Mouse (Mus musculus) hindbrain, embryonic 15.5 days (tissue): ENCODE measurements around the gene Atp2b2. TPM values are rescaled to one million over a fixed set of nuclear protein-coding genes. Genes with fewer than 3 reads are reported as not detected.

Source experiments
- ATAC-seq: fragments of 200-750 bp; cut with Nextera tagmentation; 2 replicates; pipeline ENCODE4 v1.8.0; 2017; ENCODE audit warnings: low read depth, moderate number of reproducible peaks, moderate TSS enrichment; ENCODE audit not compliant: low FRiP score
- H3K27ac ChIP-seq: fragments of 300-500 bp; sonication (generic); replicated peaks from 2 replicates; pipeline ENCODE4 v1.5.1; 2015; ENCODE audit warnings: mild to moderate bottlenecking, inconsistent platforms
- H3K27me3 ChIP-seq: fragments of 300-500 bp; sonication (generic); 2 replicates; pipeline ENCODE4 v1.6.1; 2015; ENCODE audit warnings: control low read depth, inconsistent platforms
- H3K36me3 ChIP-seq: fragments of 300-500 bp; sonication (generic); 2 replicates; pipeline ENCODE4 v1.6.1; 2015; ENCODE audit warnings: control low read depth, inconsistent platforms
- H3K4me1 ChIP-seq: fragments of 300-500 bp; sonication (generic); replicated peaks from 2 replicates; pipeline ENCODE4 v1.6.1; 2015; ENCODE audit warnings: control low read depth, inconsistent platforms
- H3K4me2 ChIP-seq: fragments of 300-500 bp; sonication (generic); 2 replicates; pipeline ENCODE4 v1.6.1; 2015; ENCODE audit warnings: moderate library complexity, mild to moderate bottlenecking, inconsistent platforms
- H3K4me3 ChIP-seq: fragments of 300-500 bp; sonication (generic); 2 replicates; pipeline ENCODE4 v1.5.1; 2015; ENCODE audit warnings: mild to moderate bottlenecking, inconsistent platforms
- H3K9ac ChIP-seq: fragments of 300-500 bp; sonication (generic); 2 replicates; pipeline ENCODE4 v1.6.1; 2015; ENCODE audit warnings: inconsistent platforms
- H3K9me3 ChIP-seq: fragments of 300-500 bp; sonication (generic); 2 replicates; pipeline ENCODE4 v1.6.1; 2016; ENCODE audit warnings: control low read depth, inconsistent platforms
- WGBS: fragments of 180-500 bp; shearing (Covaris S2); methylation state at CpG from one replicate; pipeline ENCODE4 v1.1.7; 2015; 5-methylcytosine and 5-hydroxymethylcytosine counted together
- polyA plus RNA-seq: library from polyadenylated mRNA; unstranded; fragments of >200 nt; fragmentation: Nextera tagmentation; extraction: Ambion mirVana; gene quantifications from 2 replicates; pipeline ENCODE4 v1.2.1, GENCODE M21; 2015

Gene Atp2b2
- polyA plus RNA-seq, 1 experiment from 2014 or later, result 33.9 TPM

- Histone ChIP-seq H3K9me3 (no peaks in the 10 kb centered on the region), H3K4me2 (no peak overlapping the region), H3K9ac (no peak overlapping the region), H3K4me3 (no peak overlapping the region), H3K36me3 (no peaks in the 10 kb centered on the region), H3K4me1 (peaks cover 7% of the 10 kb centered on the region), H3K27me3 (no peaks in the 10 kb centered on the region), H3K27ac (no peak overlapping the region)
- no peak for ATAC-seq
- 63% methylated on average over 15 of the region's 15 CpGs for WGBS
Measured at GRCm38 (mm10) chr6:114058030-114058808, 15.8 kb upstream of the Atp2b2 start.

GRCm38 (mm10) chr6:114055311-114055710 lies 12.9 kb upstream of the Atp2b2 start:
- Histone ChIP-seq H3K36me3 (no peaks in the 10 kb centered on the region), H3K4me3 (no peak overlapping the region), H3K27me3 (no peaks in the 10 kb centered on the region), H3K4me2 (no peak overlapping the region), H3K27ac (no peak overlapping the region), H3K9me3 (no peaks in the 10 kb centered on the region), H3K4me1 (peaks cover 7% of the 10 kb centered on the region), H3K9ac (no peak overlapping the region)
- ATAC-seq, result no peak
- 85% methylated on average over 7 of the region's 7 CpGs for WGBS

- H3K9me3 ChIP-seq, result no peaks in the 10 kb centered on the region
- no peak overlapping the region for H3K27ac ChIP-seq
- no peak overlapping the region for H3K4me3 ChIP-seq
- no peak for ATAC-seq
- no peak overlapping the region for H3K9ac ChIP-seq
- no peaks in the 10 kb centered on the region for H3K36me3 ChIP-seq
- H3K4me1 ChIP-seq, result peaks cover 12% of the 10 kb centered on the region
- H3K27me3 ChIP-seq, result peaks cover 7% of the 10 kb centered on the region
- WGBS, result 82% methylated on average over 8 of the region's 8 CpGs
- H3K4me2 ChIP-seq, result no peak overlapping the region
Measured at GRCm38 (mm10) chr6:114044962-114045361, 2.5 kb upstream of the Atp2b2 start.

GRCm38 (mm10) chr6:114042836-114043235 lies 423 bp upstream of the Atp2b2 start:
- Histone ChIP-seq H3K4me1 (peaks cover 12% of the 10 kb centered on the region), H3K36me3 (no peaks in the 10 kb centered on the region), H3K9me3 (no peaks in the 10 kb centered on the region), H3K4me2 (no peak overlapping the region), H3K4me3 (no peak overlapping the region), H3K27ac (no peak overlapping the region), H3K9ac (no peak overlapping the region), H3K27me3 (peaks cover 7% of the 10 kb centered on the region)
- no peak for ATAC-seq
- WGBS, result 94% methylated on average over 7 of the region's 7 CpGs

GRCm38 (mm10) chr6:114041911-114042284 lies 515 bp downstream of the Atp2b2 start:
- Histone ChIP-seq H3K36me3 (no peaks in the 10 kb centered on the region), H3K27me3 (peaks cover 7% of the 10 kb centered on the region), H3K9me3 (no peaks in the 10 kb centered on the region), H3K4me3 (peak overlapping the region; percentile 62), H3K4me1 (peaks cover 12% of the 10 kb centered on the region), H3K9ac (peak overlapping the region; percentile 63), H3K27ac (peak overlapping the region; percentile 37; the same call in 1 of the 2 replicates), H3K4me2 (peak overlapping the region; percentile 89)
- 0% methylated on average over 24 of the region's 52 CpGs for WGBS
- peak; percentile 23; the same call in 1 of the 2 replicates for ATAC-seq

GRCm38 (mm10) chr6:114041097-114041910 lies 1.1 kb downstream of the Atp2b2 start:
- Histone ChIP-seq H3K9ac (peak overlapping the region; percentile 63), H3K4me2 (peak overlapping the region; percentile 89), H3K4me3 (peak overlapping the region; percentile 62), H3K9me3 (no peaks in the 10 kb centered on the region), H3K4me1 (peaks cover 12% of the 10 kb centered on the region), H3K27me3 (peaks cover 7% of the 10 kb centered on the region), H3K27ac (peak overlapping the region; percentile 37), H3K36me3 (no peaks in the 10 kb centered on the region)
- WGBS, result 3% methylated on average over 33 of the region's 39 CpGs
- ATAC-seq, result peak; percentile 49; the same call in 1 of the 2 replicates

- 57% methylated on average over 3 of the region's 3 CpGs for WGBS
- Histone ChIP-seq H3K27me3 (no peaks in the 10 kb centered on the region), H3K4me2 (no peak overlapping the region)
Measured at GRCm38 (mm10) chr6:114035704-114036103, 6.7 kb downstream of the Atp2b2 start.

GRCm38 (mm10) chr6:114032822-114033221 lies 9.6 kb downstream of the Atp2b2 start:
- Histone ChIP-seq H3K27me3 (no peaks in the 10 kb centered on the region), H3K4me2 (no peak overlapping the region), H3K36me3 (no peaks in the 10 kb centered on the region), H3K9me3 (no peaks in the 10 kb centered on the region), H3K4me3 (no peak overlapping the region), H3K4me1 (no peaks in the 10 kb centered on the region), H3K9ac (no peak overlapping the region), H3K27ac (no peak overlapping the region)
- no peak for ATAC-seq
- WGBS, result 80% methylated on average over 8 of the region's 8 CpGs

More at GRCm38 (mm10) chr6:114035704-114036103, 6.7 kb downstream of the Atp2b2 start:
- Histone ChIP-seq H3K9me3 (no peaks in the 10 kb centered on the region), H3K4me1 (no peaks in the 10 kb centered on the region; the same call in 1 of the 2 replicates), H3K36me3 (no peaks in the 10 kb centered on the region), H3K4me3 (no peak overlapping the region), H3K9ac (no peak overlapping the region), H3K27ac (no peak overlapping the region)
- ATAC-seq, result no peak

GRCm38 (mm10) chr6:114023794-114024193 lies 18.6 kb downstream of the Atp2b2 start:
- Histone ChIP-seq H3K36me3 (no peaks in the 10 kb centered on the region), H3K4me3 (no peak overlapping the region), H3K27ac (no peak overlapping the region), H3K9me3 (no peaks in the 10 kb centered on the region), H3K4me1 (no peaks in the 10 kb centered on the region), H3K9ac (no peak overlapping the region), H3K4me2 (no peak overlapping the region), H3K27me3 (no peaks in the 10 kb centered on the region)
- 77% methylated on average over 2 of the region's 2 CpGs for WGBS
- no peak for ATAC-seq

GRCm38 (mm10) chr6:114022104-114022503 lies 20.3 kb downstream of the Atp2b2 start:
- H3K9me3 ChIP-seq, result no peaks in the 10 kb centered on the region
- H3K36me3 ChIP-seq, result no peaks in the 10 kb centered on the region
- no peaks in the 10 kb centered on the region for H3K4me1 ChIP-seq
- ATAC-seq, result no peak
- H3K4me2 ChIP-seq, result no peak overlapping the region
- no peak overlapping the region for H3K4me3 ChIP-seq
- no peak overlapping the region for H3K9ac ChIP-seq
- 81% methylated on average over 9 of the region's 9 CpGs for WGBS
- no peaks in the 10 kb centered on the region for H3K27me3 ChIP-seq
- H3K27ac ChIP-seq, result no peak overlapping the region

- Histone ChIP-seq H3K4me1 (no peaks in the 10 kb centered on the region), H3K9ac (no peak overlapping the region), H3K36me3 (no peaks in the 10 kb centered on the region), H3K27me3 (no peaks in the 10 kb centered on the region), H3K4me3 (no peak overlapping the region), H3K27ac (no peak overlapping the region), H3K4me2 (no peak overlapping the region), H3K9me3 (no peaks in the 10 kb centered on the region)
- ATAC-seq, result no peak
- WGBS, result 71% methylated on average over 5 of the region's 5 CpGs
Measured at GRCm38 (mm10) chr6:114013801-114014200, 28.6 kb downstream of the Atp2b2 start.

GRCm38 (mm10) chr6:114012834-114013233 lies 29.6 kb downstream of the Atp2b2 start:
- H3K4me1 ChIP-seq, result no peaks in the 10 kb centered on the region
- no peak overlapping the region for H3K9ac ChIP-seq
- ATAC-seq, result no peak
- no peaks in the 10 kb centered on the region for H3K9me3 ChIP-seq
- no peak overlapping the region for H3K27ac ChIP-seq
- H3K4me2 ChIP-seq, result no peak overlapping the region
- H3K27me3 ChIP-seq, result no peaks in the 10 kb centered on the region
- no peaks in the 10 kb centered on the region for H3K36me3 ChIP-seq
- WGBS, result 21% methylated on average over 9 of the region's 9 CpGs
- H3K4me3 ChIP-seq, result no peak overlapping the region
